ENCODE assay signal across 8 mouse cellular contexts in the genomic region with DNA sequence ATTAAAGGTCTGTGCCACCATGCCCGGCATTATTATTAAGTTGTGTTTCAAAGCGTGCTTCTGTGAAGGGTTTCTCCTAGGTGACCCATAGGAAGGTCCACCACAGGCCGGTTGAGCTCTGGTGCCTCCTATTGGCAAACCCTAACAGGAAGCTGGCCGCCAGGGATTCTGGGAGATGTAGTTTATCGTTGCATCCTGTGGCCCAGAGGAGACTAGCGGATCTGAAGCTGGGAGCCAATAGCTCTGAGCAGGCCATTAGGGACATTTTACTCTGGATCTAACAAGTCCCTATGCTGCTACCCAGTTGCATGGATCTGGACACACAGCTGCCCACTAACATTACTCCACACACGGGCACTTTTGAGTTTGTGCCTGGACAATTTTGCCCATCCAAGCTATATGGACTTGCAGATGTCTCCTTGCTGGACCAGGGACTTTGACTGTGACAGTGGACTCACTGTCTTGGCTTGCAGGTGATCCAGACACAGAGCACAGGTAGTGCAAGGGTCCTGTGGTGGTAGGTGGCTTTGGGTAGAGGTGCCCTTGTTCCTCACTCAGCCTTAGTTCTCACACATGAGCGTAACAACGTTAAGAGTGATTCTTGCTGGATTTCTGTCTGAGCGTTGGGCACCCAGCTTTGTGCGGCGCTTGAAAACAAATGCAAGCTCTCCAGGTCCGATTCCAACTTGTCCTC. TPM values are rescaled to one million over a fixed set of nuclear protein-coding genes. Genes with fewer than 3 reads are reported as not detected.
DNase-seq lines count a peak whose midpoint lies in the region; ATAC-seq and TF ChIP-seq lines count a peak whose summit lies in the region.

No protein-coding gene starts in this region.

- no peaks in the 10 kb centered on the region for H3K36me3 ChIP-seq in embryonic facial prominence, embryonic 12.5 days
- no peaks in the 10 kb centered on the region for H3K36me3 ChIP-seq in midbrain, embryonic 10.5 days
- H3K36me3 ChIP-seq in small intestine, adult 2 months (ENCODE audit: control insufficient read depth, insufficient read depth, low read length) = no peaks in the 10 kb centered on the region

- 0 out of 2 replicates have a peak, but pooled peaks have one; percentile 24 for ATAC-seq in embryonic facial prominence, embryonic 12.5 days (ENCODE audit: insufficient number of reproducible peaks, insufficient read depth, low FRiP score, low TSS enrichment)

- H3K27me3 ChIP-seq in embryonic facial prominence, embryonic 12.5 days = no peaks in the 10 kb centered on the region
- H3K27me3 ChIP-seq in midbrain, embryonic 10.5 days (ENCODE audit: low read depth, poor library complexity, severe bottlenecking) = peaks cover 9% of the 10 kb centered on the region; the same call in 1 of the 2 replicates
- no peaks in the 10 kb centered on the region for H3K27me3 ChIP-seq in small intestine, adult 2 months (ENCODE audit: control insufficient read depth, insufficient read depth, low read length)

- TF ChIP-seq POLR2A in small intestine, adult 2 months (IDR thresholded peaks at IDR 0.05; ENCODE audit: low read depth, low read length) = peak; percentile 10; the same call in 1 of the 2 replicates

- peak overlapping the region; percentile 37; the same call in 1 of the 2 replicates for H3K27ac ChIP-seq in embryonic facial prominence, embryonic 12.5 days
- peak overlapping the region; percentile 69 for H3K27ac ChIP-seq in midbrain, embryonic 10.5 days (replicated peaks)
- no peak overlapping the region for H3K27ac ChIP-seq in small intestine, adult 2 months (ENCODE audit: insufficient read depth, low read depth, low read length)

- peak overlapping the region; percentile 39 for H3K4me2 ChIP-seq in embryonic facial prominence, embryonic 12.5 days (replicated peaks)

- peak overlapping the region; percentile 9; the same call in 1 of the 2 replicates for H3K4me3 ChIP-seq in embryonic facial prominence, embryonic 12.5 days
- H3K4me3 ChIP-seq in midbrain, embryonic 10.5 days = peak overlapping the region; percentile 43
- H3K4me3 ChIP-seq in small intestine, adult 2 months (ENCODE audit: low read depth, low read length) = peak overlapping the region; percentile 41

- no peaks in the 10 kb centered on the region for H3K9me3 ChIP-seq in embryonic facial prominence, embryonic 12.5 days
- H3K9me3 ChIP-seq in midbrain, embryonic 10.5 days (replicated peaks) = no peaks in the 10 kb centered on the region; the same call in 1 of the 2 replicates

- H3K9ac ChIP-seq in embryonic facial prominence, embryonic 12.5 days = no peak overlapping the region

- DNase-seq in 3134 (ENCODE audit: extremely low read depth, insufficient read length, low spot score) = peak; percentile 73
- peak; percentile 82 for DNase-seq in adrenal gland, postnatal 14 days
- DNase-seq in heart, adult 18-20 months = peak; percentile 89 to 90
- DNase-seq in kidney, adult 18-20 months = peak; percentile 86
- peak; percentile 59 for DNase-seq in left cerebral cortex, postnatal 4 days
- peak; percentile 85 for DNase-seq in midbrain, embryonic 10.5 days (ENCODE audit: low spot score)

- intact Hi-C loops in left cerebral cortex, postnatal 4 days (cut with DNase I) = no loop called here

- TF ChIP-seq CTCF in small intestine, adult 2 months (IDR thresholded peaks at IDR 0.05; ENCODE audit: extremely low read depth, insufficient read length, insufficient replicate concordance, low read depth, low read length) = peak; percentile 43; the same call in 1 of the 2 replicates

- WGBS in embryonic facial prominence, embryonic 12.5 days = 18% methylated on average over 13 of the region's 13 CpGs
- WGBS in midbrain, embryonic 10.5 days = 14% methylated on average over 13 of the region's 13 CpGs
- WGBS in small intestine, adult 2 months = 24% methylated on average over 13 of the region's 13 CpGs

- peaks cover 2% of the 10 kb centered on the region; the same call in 1 of the 2 replicates for H3K4me1 ChIP-seq in embryonic facial prominence, embryonic 12.5 days
- H3K4me1 ChIP-seq in midbrain, embryonic 10.5 days = peaks cover 26% of the 10 kb centered on the region
- H3K4me1 ChIP-seq in small intestine, adult 2 months (ENCODE audit: control insufficient read depth, insufficient read depth, insufficient read length, low read length) = peaks cover 16% of the 10 kb centered on the region; the same call in 1 of the 2 replicates

RNA-seq across cellular contexts. Expression of gene Fscn1, which starts 24.4 kb away (rescaled TPM):
- total RNA-seq in adrenal gland, postnatal 14 days (2021) = 62.0 and 75.3 TPM in 2 replicates
- 506 and 520 TPM in 2 replicates for polyA plus RNA-seq in embryonic facial prominence, embryonic 12.5 days (2016; fragmentation: Nextera tagmentation; extraction: Ambion mirVana)
- total RNA-seq in heart, adult 18-20 months (2021) = 10 to 100 TPM; 18.2 to 21.6 TPM
- total RNA-seq in left cerebral cortex, postnatal 4 days (2021) = 100 to 1,000 TPM; 530 to 553 TPM
- polyA plus RNA-seq in midbrain, embryonic 10.5 days (2016; fragmentation: Nextera tagmentation; extraction: Ambion mirVana) = 675 and 709 TPM in 2 replicates
- polyA plus RNA-seq in small intestine, adult 2 months (2012; rRNA removed) = 12.3 and 15.0 TPM in 2 replicates

RNA-seq across cellular contexts. Expression of gene Actb, which starts 29.2 kb away (rescaled TPM):
- 2,967 and 3,254 TPM in 2 replicates for total RNA-seq in adrenal gland, postnatal 14 days (2021)
- polyA plus RNA-seq in embryonic facial prominence, embryonic 12.5 days (2016; fragmentation: Nextera tagmentation; extraction: Ambion mirVana) = 13,963 and 14,730 TPM in 2 replicates
- 1,000 to 10,000 TPM in 1 of 2 experiments, 100 to 1,000 TPM in 1; 875 to 1,008 TPM for total RNA-seq in heart, adult 18-20 months (2021)
- 1,000 to 10,000 TPM; 5,289 to 5,459 TPM for total RNA-seq in left cerebral cortex, postnatal 4 days (2021)
- polyA plus RNA-seq in midbrain, embryonic 10.5 days (2016; fragmentation: Nextera tagmentation; extraction: Ambion mirVana) = 12,690 and 13,877 TPM in 2 replicates
- polyA plus RNA-seq in small intestine, adult 2 months (2012; rRNA removed) = 4,701 and 11,894 TPM in 2 replicates

RNA-seq across cellular contexts. Expression of gene Fbxl18, which starts 40.6 kb away (rescaled TPM):
- 11.8 and 12.0 TPM in 2 replicates for total RNA-seq in adrenal gland, postnatal 14 days (2021)
- 14.6 and 16.5 TPM in 2 replicates for polyA plus RNA-seq in embryonic facial prominence, embryonic 12.5 days (2016; fragmentation: Nextera tagmentation; extraction: Ambion mirVana)
- 1 to 10 TPM; 4.6 to 4.7 TPM for total RNA-seq in heart, adult 18-20 months (2021)
- 10 to 100 TPM; 34.6 to 35.8 TPM for total RNA-seq in left cerebral cortex, postnatal 4 days (2021)
- polyA plus RNA-seq in midbrain, embryonic 10.5 days (2016; fragmentation: Nextera tagmentation; extraction: Ambion mirVana) = 23.4 and 24.6 TPM in 2 replicates
- polyA plus RNA-seq in small intestine, adult 2 months (2012; rRNA removed) = 17.0 and 28.4 TPM in 2 replicates
